Mouse (Mus musculus) urinary bladder, postnatal 14 days (tissue): ENCODE data around the gene Ptger1.

ENCODE experiments used
- DNase-seq: peaks from one replicate; pipeline ENCODE4 v3.0.0; 2021; ENCODE audit warnings: low spot score

Ptger1 gene

DNA sequence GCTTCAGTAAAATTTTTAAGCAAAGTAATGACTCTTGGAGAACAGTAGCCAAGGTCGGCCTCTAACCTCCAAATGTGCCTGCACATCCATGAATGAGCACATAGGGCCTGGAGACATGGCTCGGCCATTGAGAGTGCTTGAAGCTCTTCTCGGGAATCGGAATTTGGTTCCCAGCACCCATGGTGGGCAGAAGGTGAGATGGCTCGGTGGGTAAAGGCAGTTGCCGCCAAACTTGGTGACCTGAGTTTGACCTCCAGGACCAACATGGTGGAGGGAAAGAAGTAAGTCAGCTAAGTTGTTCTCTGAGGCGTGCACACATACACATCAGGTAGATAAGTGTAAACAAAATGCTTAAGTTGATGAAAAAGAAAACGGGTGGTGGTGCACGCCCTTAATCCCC lies 10.4 kb upstream of the Ptger1 start:
- no peak for DNase-seq

DNA sequence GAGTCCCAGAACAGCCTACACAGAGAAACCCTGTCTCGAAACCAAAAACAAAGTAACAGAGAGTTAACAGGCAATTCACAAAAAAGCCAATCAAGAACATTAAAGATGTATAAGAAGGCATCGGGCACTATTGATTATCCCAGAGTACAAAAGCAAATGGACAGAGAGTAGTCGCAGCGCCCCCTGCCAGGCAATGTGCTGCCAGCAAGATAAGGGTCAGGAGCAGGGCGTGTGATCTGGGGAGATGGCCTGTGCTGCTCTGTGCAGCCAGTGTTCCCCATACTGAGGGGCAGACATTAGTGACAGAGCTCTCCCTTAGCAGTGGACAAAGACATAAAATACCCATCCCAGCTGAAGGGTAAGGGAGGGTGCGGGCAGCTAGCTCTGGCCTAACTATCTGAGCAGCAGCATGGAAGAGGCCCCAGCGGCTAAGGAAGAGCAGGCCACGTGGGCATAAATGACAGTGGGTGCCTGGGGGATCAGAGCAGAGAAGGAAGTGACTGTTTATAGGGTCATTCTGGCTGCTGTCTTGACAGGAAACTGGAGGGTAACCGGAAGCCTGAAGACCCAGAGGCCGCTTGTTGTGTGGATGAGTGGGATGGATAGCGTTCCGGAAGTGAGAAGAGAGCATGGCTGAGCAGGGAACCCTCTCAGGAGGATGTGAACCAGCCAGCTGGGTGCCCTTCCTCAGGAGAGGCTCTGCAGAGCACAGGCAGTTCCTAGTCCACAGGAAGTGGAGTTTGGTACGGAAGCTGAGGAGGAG lies 9.8 kb upstream of the Ptger1 start:
- no peak for DNase-seq

DNA sequence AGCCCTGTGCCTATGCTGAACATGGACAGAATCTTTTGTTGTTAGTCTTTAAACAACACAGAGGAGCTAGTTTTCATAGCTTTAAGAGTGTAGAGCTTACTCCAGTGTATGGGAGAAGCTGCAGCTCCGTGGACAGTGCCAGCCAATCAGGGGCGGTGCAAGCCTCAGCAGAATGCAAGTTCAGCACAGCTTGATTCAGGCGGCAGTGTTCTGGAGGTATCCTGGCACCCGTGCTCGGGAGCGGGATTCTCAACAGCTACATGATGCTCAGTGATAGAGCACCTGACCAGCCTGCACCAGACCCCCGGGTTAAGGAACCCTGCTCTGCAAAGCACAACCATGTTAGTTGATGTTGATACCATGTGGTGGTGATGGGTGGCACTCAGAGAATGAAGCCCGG lies 5.9 kb upstream of the Ptger1 start:
- DNase-seq: no peak

DNA sequence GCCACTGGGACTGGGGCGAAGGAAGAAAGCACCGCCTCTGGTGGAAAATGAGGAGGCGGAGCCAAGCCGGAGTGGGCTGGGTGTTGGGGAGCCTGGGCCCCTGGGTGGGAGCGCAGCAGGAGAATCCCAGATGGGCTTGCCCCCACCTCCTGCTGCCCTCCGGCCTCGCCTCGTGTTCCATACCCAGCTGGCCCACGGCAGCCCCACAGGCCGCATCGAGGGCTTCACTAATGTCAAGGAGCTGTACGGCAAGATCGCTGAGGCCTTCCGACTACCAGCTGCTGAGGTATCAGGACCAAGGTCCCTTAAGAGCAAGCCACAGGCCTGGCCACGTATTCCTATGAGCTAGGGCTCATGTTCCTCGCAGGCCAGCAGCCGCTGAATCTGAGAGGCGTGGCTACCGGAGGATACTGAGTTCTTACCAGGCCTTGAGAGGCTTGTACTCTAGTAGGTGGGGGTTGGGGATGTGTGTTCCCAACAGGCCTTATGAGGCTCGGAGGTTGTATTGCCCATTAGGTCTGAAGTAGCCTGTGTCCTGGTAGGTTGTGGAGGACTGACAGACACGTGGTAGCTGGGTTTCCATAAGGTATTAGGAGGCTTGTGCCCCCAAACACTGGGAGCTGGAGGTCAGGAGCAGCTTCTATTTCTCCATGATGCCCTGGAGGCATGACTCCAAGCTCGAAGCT lies 5.3 kb upstream of the Ptger1 start:
- DNase-seq: peak; percentile 28

- DNase-seq: peak; percentile 92
These were observed 4.1 kb upstream of the Ptger1 start for GRCm38 (mm10) chr8:83662421-83662826.

DNA sequence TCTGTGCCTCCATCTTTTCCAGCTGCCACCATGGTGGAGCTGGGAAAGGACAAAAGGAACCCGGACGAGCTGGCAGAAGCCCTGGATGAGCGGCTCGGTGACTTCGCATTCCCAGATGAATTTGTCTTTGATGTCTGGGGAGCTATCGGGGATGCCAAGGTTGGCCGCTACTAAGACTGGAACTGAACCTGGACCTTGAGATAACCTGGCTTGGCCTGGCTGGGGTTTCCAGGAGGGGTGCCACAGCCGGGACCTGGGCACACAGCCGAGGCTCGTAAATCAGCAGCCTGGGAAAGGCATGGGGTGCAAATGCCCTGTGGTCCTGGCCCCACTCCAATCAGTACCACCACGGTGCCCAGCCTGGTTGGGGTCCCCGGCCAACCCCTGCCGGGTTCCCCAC lies 2.4 kb upstream of the Ptger1 start:
- DNase-seq: no peak

- DNase-seq: peak; percentile 62
These were observed 1.4 kb upstream of the Ptger1 start for GRCm38 (mm10) chr8:83664931-83665625.

DNA sequence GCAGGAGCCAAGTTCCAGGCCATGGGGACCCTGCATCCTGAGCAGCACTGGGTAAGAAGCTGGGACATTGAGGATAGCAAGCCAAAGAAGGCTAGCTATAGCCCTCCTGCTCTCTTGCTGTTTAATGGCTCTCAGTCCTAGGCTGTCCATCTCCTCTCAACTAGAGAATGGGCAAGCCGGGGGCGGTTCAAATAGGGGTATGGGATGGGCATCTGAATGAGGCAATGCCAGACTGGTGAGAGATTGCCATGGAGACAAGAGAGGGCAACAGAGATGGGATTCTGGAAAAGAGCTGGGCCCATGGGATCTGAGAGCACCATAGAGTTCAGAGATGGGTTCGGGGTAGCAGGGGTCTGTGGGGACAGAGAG lies 372 bp downstream of the Ptger1 start:
- no peak for DNase-seq

DNA sequence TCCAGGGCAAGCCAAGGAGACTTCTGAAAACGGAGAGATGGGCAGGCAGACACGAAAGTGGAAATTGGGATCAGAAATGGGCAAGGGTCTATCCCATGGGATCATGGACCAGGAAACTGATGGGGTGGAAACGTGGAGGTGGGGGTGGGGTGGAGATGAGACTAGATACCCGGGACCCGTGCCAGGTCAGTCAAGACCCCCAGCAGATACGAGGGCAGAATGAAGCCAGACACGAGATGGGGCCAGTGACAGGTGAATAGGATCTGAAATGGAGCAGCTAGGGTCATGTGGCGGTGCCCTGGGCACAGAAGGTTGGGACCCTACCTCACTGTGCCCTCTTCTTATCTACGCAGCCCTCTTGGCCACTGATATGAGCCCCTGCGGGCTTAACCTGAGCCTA lies 1.0 kb downstream of the Ptger1 start:
- DNase-seq: no peak

DNA sequence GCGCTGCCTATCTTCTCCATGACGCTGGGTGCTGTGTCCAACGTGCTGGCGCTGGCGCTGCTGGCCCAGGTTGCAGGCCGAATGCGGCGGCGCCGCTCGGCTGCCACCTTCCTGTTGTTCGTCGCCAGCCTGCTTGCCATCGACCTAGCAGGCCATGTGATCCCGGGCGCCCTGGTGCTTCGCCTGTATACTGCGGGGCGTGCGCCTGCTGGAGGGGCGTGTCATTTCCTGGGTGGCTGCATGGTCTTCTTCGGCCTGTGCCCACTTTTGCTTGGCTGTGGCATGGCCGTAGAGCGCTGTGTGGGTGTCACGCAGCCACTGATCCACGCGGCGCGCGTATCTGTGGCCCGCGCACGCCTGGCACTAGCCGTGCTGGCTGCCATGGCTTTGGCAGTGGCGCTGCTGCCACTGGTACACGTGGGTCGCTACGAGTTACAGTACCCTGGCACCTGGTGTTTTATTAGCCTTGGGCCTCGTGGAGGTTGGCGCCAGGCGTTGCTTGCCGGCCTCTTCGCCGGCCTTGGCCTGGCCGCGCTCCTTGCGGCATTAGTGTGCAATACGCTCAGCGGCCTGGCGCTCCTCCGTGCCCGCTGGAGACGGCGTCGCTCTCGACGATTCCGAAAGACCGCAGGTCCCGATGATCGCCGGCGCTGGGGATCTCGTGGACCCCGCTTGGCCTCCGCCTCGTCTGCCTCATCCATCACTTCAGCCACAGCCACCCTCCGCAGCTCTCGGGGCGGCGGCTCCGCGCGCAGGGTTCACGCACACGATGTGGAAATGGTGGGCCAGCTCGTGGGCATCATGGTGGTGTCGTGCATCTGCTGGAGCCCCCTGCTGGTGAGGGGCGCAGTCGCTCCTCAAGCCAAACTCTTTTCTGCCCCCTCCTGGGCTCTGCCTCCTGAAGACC lies 1.8 kb downstream of the Ptger1 start:
- DNase-seq: peak; percentile 55

GRCm38 (mm10) chr8:83669013-83669412 lies 2.5 kb downstream of the Ptger1 start:
- DNase-seq: no peak

DNA sequence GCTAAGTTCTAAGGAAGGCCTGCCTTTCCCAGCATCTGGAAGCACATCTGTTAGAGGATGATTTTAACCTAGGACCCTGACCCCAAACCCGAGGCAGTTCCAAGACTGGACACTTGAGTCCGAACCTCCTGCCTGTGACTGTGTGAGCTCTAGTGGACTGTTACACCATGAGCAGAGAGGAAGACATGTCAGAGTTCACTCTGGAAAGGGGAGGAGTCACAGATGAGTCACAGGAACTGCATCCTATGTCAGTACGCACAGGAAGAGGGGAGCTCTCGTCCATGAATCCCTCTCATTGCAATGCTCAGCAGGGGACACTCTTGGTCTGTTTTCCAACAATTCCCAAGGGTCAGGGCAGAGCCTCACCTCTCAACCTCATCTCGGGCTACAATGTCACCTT lies 6.5 kb downstream of the Ptger1 start:
- DNase-seq: no peak

DNA sequence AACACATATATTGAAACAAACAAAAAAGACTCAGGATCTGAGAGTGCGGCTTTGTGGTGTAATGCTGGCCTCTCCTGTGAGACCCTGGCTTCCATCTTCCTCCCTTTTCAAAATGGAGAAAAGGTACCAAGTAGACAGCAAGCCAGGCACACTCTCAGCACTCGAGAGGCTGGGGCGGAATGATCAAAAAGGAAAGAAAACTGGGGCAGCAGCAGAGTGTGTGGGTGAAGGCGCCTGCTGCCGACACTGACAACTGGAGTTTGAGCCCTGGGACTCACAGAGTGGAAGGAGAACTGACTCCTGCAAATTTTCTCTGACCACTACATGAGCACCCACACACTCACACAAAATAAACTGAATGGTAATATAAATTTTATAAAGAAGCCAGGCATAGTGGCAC lies 8.0 kb downstream of the Ptger1 start:
- no peak for DNase-seq

GRCm38 (mm10) chr8:83679866-83680265 lies 13.4 kb downstream of the Ptger1 start:
- no peak for DNase-seq

DNA sequence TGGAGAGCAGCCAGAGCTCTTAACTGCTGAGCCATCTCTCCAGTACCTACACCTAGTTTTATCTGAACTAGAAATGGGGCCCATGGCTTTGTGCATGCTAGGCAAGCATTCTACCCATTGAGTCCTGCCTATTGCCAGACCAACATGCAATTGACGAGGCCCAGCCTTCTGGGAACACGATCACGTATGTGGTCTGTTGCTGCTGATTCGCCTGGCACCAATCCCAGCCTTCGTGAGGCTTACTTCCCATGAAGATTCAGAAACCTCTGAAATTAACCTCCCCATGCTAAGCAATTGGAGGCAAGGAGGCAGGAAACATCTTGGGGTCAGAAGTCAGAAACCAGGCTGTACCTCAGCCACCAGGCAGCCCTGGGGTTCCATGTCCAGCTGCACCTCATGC lies 14.1 kb downstream of the Ptger1 start:
- no peak for DNase-seq

GRCm38 (mm10) chr8:83681099-83681498 lies 14.6 kb downstream of the Ptger1 start:
- no peak for DNase-seq

- DNase-seq: no peak
These were observed 18.0 kb downstream of the Ptger1 start for GRCm38 (mm10) chr8:83684517-83684916.

DNA sequence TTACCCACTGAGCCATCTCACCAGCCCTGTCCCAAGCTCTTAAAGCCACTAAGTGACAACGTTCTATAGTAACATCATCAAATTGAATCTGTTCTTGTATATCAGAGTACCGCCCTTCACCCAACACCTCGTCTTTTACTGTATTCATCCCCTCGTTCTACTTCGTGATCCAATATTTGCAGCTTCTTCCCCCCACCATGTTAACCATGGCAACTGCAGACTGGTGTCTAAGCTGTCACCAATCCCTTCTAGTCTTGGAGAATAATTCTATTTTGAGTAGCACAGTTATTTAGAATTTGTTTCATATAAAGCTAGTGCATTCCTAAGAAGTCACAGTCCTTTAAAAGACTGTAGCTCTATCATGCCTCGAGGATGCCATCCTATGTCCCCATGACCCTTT lies 22.8 kb downstream of the Ptger1 start:
- no peak for DNase-seq

- DNase-seq: no peak
These were observed 27.2 kb downstream of the Ptger1 start for GRCm38 (mm10) chr8:83693609-83694236.

DNA sequence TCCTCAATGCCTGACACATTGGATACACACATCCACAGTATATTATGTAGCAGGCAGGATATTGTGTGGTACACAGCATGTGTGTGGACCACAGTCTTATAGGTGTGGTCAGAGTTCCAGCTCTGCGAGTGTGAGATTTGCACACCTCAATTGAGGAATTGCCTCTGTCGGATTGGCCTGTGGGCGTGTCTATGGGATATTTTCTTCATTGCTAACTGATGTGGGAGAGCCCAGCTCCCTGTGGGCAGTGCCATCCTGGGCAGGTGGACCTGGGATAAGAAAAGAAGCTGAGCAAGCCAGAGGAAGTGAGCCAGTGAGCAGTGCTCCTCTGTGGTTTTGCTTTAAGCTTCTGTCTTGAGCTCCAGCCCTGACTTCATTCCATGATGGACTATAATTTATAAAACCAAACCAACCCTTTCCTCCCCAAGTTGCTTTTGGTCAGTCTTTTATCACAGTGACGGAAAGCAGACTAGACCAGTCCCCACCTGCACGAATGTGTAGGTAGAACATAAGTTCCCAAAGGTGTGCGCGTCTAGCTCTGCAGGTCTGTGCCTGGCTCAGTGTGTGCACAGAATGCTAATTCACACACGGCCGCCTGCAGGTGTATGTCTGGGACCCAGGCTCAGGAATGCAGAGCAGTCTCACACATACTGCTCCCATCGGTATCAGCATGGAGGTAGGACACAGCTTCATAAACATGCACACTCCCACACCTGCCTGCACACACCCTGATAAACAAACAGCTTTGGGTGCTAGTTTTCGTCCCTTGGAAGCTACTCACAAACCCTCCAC lies 28.1 kb downstream of the Ptger1 start:
- no peak for DNase-seq
